Mouse (Mus musculus): ENCODE results near the gene Khnyn.

- TF ChIP-seq CTCF (IDR thresholded peaks at IDR 0.05; ENCODE audit: low read depth, low read length) (no peak), POLR2A (IDR thresholded peaks at IDR 0.05; ENCODE audit: extremely low read depth, insufficient read depth, low read length) (no peak)
Measured at GRCm38 (mm10) chr14:55944575-55944974, 59.8 kb downstream of the Khnyn start, which contains the start of gene Cma1.

All from liver, adult 2 months (tissue).